Comparison of ENCODE assay signal across 8 mouse cellular contexts in genomic region chr7:80132541-80132940, GRCm38 (mm10). TPM values are rescaled to one million over a fixed set of nuclear protein-coding genes. Genes with fewer than 3 reads are reported as not detected.
DNase-seq lines count a peak whose midpoint lies in the region; ATAC-seq and TF ChIP-seq lines count a peak whose summit lies in the region.

No protein-coding gene starts in this region.

- no peak overlapping the region for H3K27ac ChIP-seq in left cerebral cortex, adult 2 months
- peak overlapping the region; percentile 24; the same call in 1 of the 2 replicates for H3K27ac ChIP-seq in gastrocnemius, adult 2 months
- no peak overlapping the region for H3K27ac ChIP-seq in stomach, postnatal 0 days (replicated peaks)

- peaks cover 3% of the 10 kb centered on the region; the same call in 1 of the 2 replicates for H3K4me1 ChIP-seq in stomach, postnatal 0 days (replicated peaks; ENCODE audit: control insufficient read depth, insufficient read depth)

- H3K27me3 ChIP-seq in stomach, postnatal 0 days (ENCODE audit: control insufficient read depth, insufficient read depth, low read length): no peaks in the 10 kb centered on the region

- H3K36me3 ChIP-seq in stomach, postnatal 0 days (ENCODE audit: control insufficient read depth, insufficient read depth, low read length): no peaks in the 10 kb centered on the region

- peak; percentile 19 to 25 for DNase-seq in cerebellum, adult 18-20 months
- DNase-seq in cerebellum, adult 11 months: no peak
- DNase-seq in left cerebral cortex, adult 2 months (ENCODE audit: extremely low spot score in 1 of 2, low spot score in 2 of 2): no peak
- no peak for DNase-seq in left cerebral cortex, postnatal 36 days (ENCODE audit: low spot score in 2 of 2)
- peak; percentile 52 for DNase-seq in adipocyte (ENCODE audit: low spot score)
- DNase-seq in gastrocnemius, adult 2 months: peak; percentile 70
- peak; percentile 68 for DNase-seq in lung, postnatal 10 days
- peak; percentile 65 for DNase-seq in stomach, postnatal 0 days (ENCODE audit: low spot score)

- H3K4me3 ChIP-seq in left cerebral cortex, adult 2 months: no peak overlapping the region
- no peak overlapping the region for H3K4me3 ChIP-seq in gastrocnemius, adult 2 months
- no peak overlapping the region for H3K4me3 ChIP-seq in stomach, postnatal 0 days (ENCODE audit: low read depth, low read length)

- no peak for TF ChIP-seq EP300 in stomach, postnatal 0 days (optimal IDR thresholded peaks at IDR 0.05)

- H3K4me2 ChIP-seq in stomach, postnatal 0 days (replicated peaks; ENCODE audit: low read depth): no peak overlapping the region

- intact Hi-C loops in left cerebral cortex, adult 2 months (cut with DNase I): loop anchor here (10.0 kb wide), 1 partner anchor 452 kb away; no protein-coding TSS in a partner anchor
- intact Hi-C loops in left cerebral cortex, postnatal 36 days (cut with DNase I): no loop called here
- intact Hi-C loops in gastrocnemius, adult 2 months (cut with DNase I): no loop called here

- no peak for ATAC-seq in stomach, postnatal 0 days (ENCODE audit: low FRiP score, low TSS enrichment)

- H3K9me3 ChIP-seq in stomach, postnatal 0 days (ENCODE audit: control insufficient read depth, low read length): no peaks in the 10 kb centered on the region

- WGBS in stomach, postnatal 0 days: 58% methylated on average over 9 of the region's 9 CpGs

- peak; percentile 64 for TF ChIP-seq CTCF in left cerebral cortex, adult 2 months (IDR thresholded peaks at IDR 0.05)
- TF ChIP-seq CTCF in gastrocnemius, adult 2 months (IDR thresholded peaks at IDR 0.05): peak; percentile 76
- peak; percentile 83 for TF ChIP-seq CTCF in stomach, postnatal 0 days (IDR thresholded peaks at IDR 0.05; ENCODE audit: low read depth)

- H3K9ac ChIP-seq in stomach, postnatal 0 days (ENCODE audit: low read length): no peak overlapping the region

RNA-seq across cellular contexts. Expression of gene Idh2, which starts 17.3 kb away (rescaled TPM):
- total RNA-seq in left cerebral cortex, adult 2 months (2021): 10 to 100 TPM; 53.9 to 67.1 TPM
- total RNA-seq in left cerebral cortex, postnatal 36 days (2021): 10 to 100 TPM; 52.2 to 55.6 TPM
- 100 to 1,000 TPM; 236 to 647 TPM for total RNA-seq in gastrocnemius, adult 2 months (2021)
- 288 TPM in 2 replicates for polyA plus RNA-seq in stomach, postnatal 0 days (2015; fragmentation: Nextera tagmentation; extraction: Ambion mirVana)

RNA-seq across cellular contexts. Expression of gene Sema4b, which starts 54.1 kb away (rescaled TPM):
- total RNA-seq in left cerebral cortex, adult 2 months (2021): 10 to 100 TPM; 19.4 to 20.6 TPM
- 10 to 100 TPM; 16.9 to 19.1 TPM for total RNA-seq in left cerebral cortex, postnatal 36 days (2021)
- 1 to 10 TPM; 1.8 to 2.1 TPM for total RNA-seq in gastrocnemius, adult 2 months (2021)
- polyA plus RNA-seq in stomach, postnatal 0 days (2015; fragmentation: Nextera tagmentation; extraction: Ambion mirVana): 19.4 and 19.9 TPM in 2 replicates

Comparison
In these comparisons a context has a peak if more than half of its experiments do, and no peak if none do; other contexts are left out.
1. DNase-seq: peak in cerebellum, adult 18-20 months (2 of 2), adipocyte (single experiment), gastrocnemius, adult 2 months (single experiment), lung, postnatal 10 days (single experiment) and stomach, postnatal 0 days (single experiment); none in cerebellum, adult 11 months (single experiment), left cerebral cortex, adult 2 months (0 of 2) and left cerebral cortex, postnatal 36 days (0 of 2).
2. RNA of gene Sema4b, which starts 54.1 kb away (total RNA-seq): 19.4 to 20.6 TPM in left cerebral cortex, adult 2 months and 16.9 to 19.1 TPM in left cerebral cortex, postnatal 36 days; 1.8 to 2.1 TPM in gastrocnemius, adult 2 months; every median in the first group is over 4 times any median in the second.
3. Peak in every context shown above with its lines, with median percentiles within 50 percentile points of each other: CTCF ChIP-seq.